Mouse (Mus musculus) embryonic fibroblast, embryonic 13.5 days (primary cell): Measurements from ENCODE around the gene Frmd8.

Experiments used
- CTCF ChIP-seq: IDR thresholded peaks from 2 replicates; pipeline ENCODE4 v1.5.1; 2011; ENCODE audit warnings: mild to moderate bottlenecking, control low read depth, low read length, moderate library complexity, borderline replicate concordance; ENCODE audit not compliant: insufficient read depth
- POLR2A ChIP-seq: IDR thresholded peaks from 2 replicates; pipeline ENCODE4 v1.6.1; 2011; ENCODE audit warnings: low read depth, mild to moderate bottlenecking, control low read depth, low read length, moderate library complexity

DNA sequence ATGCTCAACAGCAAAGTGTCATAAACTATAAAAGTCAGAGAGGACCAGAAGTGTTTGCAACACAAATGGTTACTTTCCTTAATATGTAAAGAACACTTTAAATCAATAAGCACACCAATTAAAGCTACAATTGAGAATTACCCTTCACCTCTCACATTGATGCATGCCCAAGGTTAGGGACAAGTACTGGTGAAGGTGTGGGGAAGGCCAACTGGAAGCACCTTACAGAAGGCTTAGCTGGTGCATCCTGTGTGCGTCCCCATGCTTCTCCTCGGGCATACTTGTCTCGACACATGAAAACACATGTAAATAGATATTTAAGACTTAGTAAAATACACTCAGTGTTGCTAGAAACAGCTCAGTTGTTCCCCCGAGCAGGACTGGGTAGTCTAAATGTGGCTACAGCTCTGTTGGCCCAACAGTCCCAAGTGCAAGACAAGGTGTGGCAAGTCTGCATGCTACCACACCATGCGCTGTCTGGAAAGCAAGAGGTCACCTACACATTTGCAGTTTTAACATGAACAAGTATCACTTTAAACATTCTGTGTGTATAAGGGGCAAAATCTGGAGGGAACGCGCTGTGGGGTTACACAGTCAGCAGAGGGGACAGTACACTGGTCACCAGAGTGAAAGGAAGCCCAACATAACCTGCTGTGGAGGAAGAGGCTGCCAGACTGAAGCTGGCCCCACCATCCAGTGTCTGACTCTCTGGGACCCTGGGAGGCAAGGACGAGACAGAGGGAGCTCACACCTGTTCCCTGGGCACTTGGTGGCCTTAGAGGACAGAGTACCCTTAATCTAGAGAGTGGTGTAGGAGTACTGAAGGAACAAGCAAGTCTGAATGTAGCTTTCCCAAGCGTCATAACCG, 39.8 kb downstream of the Frmd8 start:
- TF ChIP-seq CTCF, result no peak
- peak; percentile 63; the same call in 1 of the 2 replicates for TF ChIP-seq POLR2A
